Mouse (Mus musculus) limb, embryonic 15.5 days (tissue): ENCODE measurements around the gene Fkbp5. TPM values are rescaled to one million over a fixed set of nuclear protein-coding genes. Genes with fewer than 3 reads are reported as not detected.

Experiments used
- ATAC-seq: fragments of 200-750 bp; cut with Nextera tagmentation; 2 replicates; pipeline ENCODE4 v1.8.0; 2017; ENCODE audit warnings: low read depth, moderate TSS enrichment; ENCODE audit not compliant: insufficient number of reproducible peaks, low FRiP score, low TSS enrichment
- H3K27ac ChIP-seq: fragments of 300-500 bp; sonication (generic); 2 replicates; pipeline ENCODE4 v1.5.1; 2015; ENCODE audit warnings: moderate library complexity, mild to moderate bottlenecking, inconsistent platforms
- H3K27me3 ChIP-seq: fragments of 300-500 bp; sonication (generic); 2 replicates; pipeline ENCODE4 v1.6.1; 2015; ENCODE audit warnings: inconsistent platforms
- H3K36me3 ChIP-seq: fragments of 300-500 bp; sonication (generic); 2 replicates; pipeline ENCODE4 v1.6.1; 2015; ENCODE audit warnings: inconsistent platforms
- H3K4me1 ChIP-seq: fragments of 300-500 bp; sonication (generic); 2 replicates; pipeline ENCODE4 v1.6.1; 2015; ENCODE audit warnings: inconsistent platforms
- H3K4me2 ChIP-seq: fragments of 300-500 bp; sonication (generic); 2 replicates; pipeline ENCODE4 v1.6.1; 2015; ENCODE audit warnings: mild to moderate bottlenecking, inconsistent platforms
- H3K4me3 ChIP-seq: fragments of 300-500 bp; sonication (generic); 2 replicates; pipeline ENCODE4 v1.5.1; 2015; ENCODE audit warnings: mild to moderate bottlenecking, inconsistent platforms
- H3K9ac ChIP-seq: fragments of 300-500 bp; sonication (generic); 2 replicates; pipeline ENCODE4 v1.6.1; 2015; ENCODE audit warnings: inconsistent platforms
- H3K9me3 ChIP-seq: fragments of 300-500 bp; sonication (generic); 2 replicates; pipeline ENCODE4 v1.6.1; 2016; ENCODE audit warnings: inconsistent platforms
- WGBS: fragments of 180-500 bp; shearing (Covaris S2); methylation state at CpG from one replicate; pipeline ENCODE4 v1.1.7; 2015; 5-methylcytosine and 5-hydroxymethylcytosine counted together
- polyA plus RNA-seq: library from polyadenylated mRNA; unstranded; fragments of >200 nt; fragmentation: Nextera tagmentation; extraction: Ambion mirVana; gene quantifications from 2 replicates; pipeline ENCODE4 v1.2.1, GENCODE M21; 2015

Fkbp5 gene
- polyA plus RNA-seq, 1 experiment from 2014 or later: 42.1 TPM

DNA sequence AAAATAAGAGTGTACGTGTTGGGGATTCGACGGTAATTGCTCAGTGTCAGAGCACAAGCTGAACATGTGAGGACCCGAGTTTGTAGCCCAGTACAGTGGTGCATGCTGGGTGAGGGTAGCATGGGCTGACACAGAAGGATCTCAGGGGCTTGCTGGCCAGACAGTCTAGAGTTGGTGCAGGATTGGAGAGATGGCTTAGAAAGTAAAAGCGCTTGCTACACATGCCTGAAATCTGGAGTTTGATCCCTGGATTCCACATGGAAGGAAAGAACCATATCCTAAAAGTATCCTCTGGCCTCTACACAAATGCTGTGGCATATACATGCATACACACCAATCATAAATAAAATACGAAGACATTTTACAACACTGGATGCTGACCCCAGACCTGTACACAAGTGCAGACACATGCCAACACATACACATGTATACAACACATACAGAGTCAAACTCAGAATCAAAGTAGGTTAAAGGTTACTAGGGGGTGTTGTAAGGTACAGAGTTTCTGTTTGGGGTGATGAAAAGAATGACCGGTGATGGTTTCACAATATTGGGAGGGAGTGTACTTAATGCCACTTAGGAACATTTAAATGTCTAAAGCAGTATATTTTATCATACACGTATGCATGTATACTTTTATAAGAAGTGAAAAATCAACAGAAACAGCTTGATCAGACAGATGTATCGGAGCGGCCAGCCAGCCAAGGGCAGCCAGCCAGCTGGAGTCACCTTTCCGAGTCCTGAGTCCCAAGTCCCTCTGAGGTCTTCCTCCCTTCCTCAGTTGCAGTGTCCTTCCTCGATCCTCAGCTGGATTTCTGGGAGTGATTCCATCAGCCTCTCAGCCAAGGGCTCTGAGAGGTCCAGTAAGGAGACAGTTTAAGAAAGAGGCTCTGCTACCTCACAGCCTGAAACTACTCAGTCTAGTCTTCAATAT, 71.2 kb downstream of the Fkbp5 start:
- Histone ChIP-seq H3K4me3 (no peak overlapping the region), H3K27ac (no peak overlapping the region), H3K9ac (no peak overlapping the region), H3K27me3 (no peaks in the 10 kb centered on the region), H3K36me3 (no peaks in the 10 kb centered on the region), H3K4me2 (no peak overlapping the region), H3K9me3 (no peaks in the 10 kb centered on the region), H3K4me1 (peaks cover 8% of the 10 kb centered on the region; the same call in 1 of the 2 replicates)
- WGBS: 83% methylated on average over 12 of the region's 12 CpGs
- ATAC-seq: no peak

DNA sequence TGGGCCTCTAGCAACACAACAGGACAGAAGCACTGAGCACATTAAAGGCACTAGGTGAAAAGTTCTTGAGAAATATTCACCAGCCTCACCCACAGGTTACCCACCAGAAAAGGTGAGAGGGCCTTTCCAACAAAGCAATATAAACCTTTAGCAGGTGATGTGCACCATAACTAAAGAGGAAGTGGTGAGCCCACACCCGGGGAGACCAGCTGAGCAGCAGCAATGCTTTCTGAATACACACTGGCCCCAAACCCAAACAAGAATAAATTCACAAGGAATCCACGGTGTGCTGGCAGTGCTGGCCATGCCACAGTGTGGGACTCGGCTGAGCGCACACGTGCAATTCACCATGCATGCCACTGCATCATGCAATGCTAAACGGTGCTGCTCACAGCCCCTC, 74.7 kb downstream of the Fkbp5 start:
- Histone ChIP-seq H3K27ac (no peak overlapping the region), H3K9me3 (no peaks in the 10 kb centered on the region), H3K27me3 (no peaks in the 10 kb centered on the region), H3K9ac (no peak overlapping the region), H3K4me2 (no peak overlapping the region), H3K4me1 (0 out of 2 replicates have a peak, but pooled peaks cover 5% of the 10 kb centered on the region), H3K36me3 (0 out of 2 replicates have a peak, but pooled peaks cover 6% of the 10 kb centered on the region), H3K4me3 (no peak overlapping the region)
- no peak for ATAC-seq
- WGBS: 84% methylated on average over 6 of the region's 6 CpGs

- Histone ChIP-seq H3K36me3 (peaks cover 14% of the 10 kb centered on the region; the same call in 1 of the 2 replicates), H3K4me3 (no peak overlapping the region), H3K9me3 (no peaks in the 10 kb centered on the region), H3K9ac (no peak overlapping the region), H3K27me3 (no peaks in the 10 kb centered on the region), H3K4me1 (0 out of 2 replicates have a peak, but pooled peaks cover 3% of the 10 kb centered on the region), H3K4me2 (no peak overlapping the region), H3K27ac (no peak overlapping the region)
- WGBS: 77% methylated on average over 6 of the region's 6 CpGs
- ATAC-seq: no peak
Observed at GRCm38 (mm10) chr17:28438342-28439115, 78.8 kb downstream of the Fkbp5 start.

DNA sequence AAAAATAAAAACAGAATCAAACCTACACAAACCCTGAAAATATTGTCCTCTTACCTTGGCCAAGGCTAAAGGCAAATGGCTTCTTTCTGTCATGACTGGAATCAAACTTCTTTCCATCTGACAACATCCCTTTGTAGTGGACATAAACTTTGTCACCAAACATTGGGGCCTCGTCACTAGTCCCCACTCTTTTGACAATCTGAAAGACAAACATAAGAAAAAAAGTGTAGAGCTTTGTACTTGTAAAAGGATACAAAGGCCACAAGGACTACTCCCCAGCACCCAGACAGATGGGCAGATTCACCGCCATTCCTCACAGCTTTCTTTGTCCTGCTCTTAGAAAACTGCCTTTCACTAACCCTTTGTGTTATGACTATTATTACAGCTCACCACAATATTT, 79.4 kb downstream of the Fkbp5 start:
- no peak overlapping the region for H3K4me3 ChIP-seq
- 95% methylated on average over 2 of the region's 2 CpGs for WGBS
- no peaks in the 10 kb centered on the region for H3K27me3 ChIP-seq
- no peak overlapping the region for H3K27ac ChIP-seq
- H3K9me3 ChIP-seq: no peaks in the 10 kb centered on the region
- ATAC-seq: no peak
- no peak overlapping the region for H3K9ac ChIP-seq
- 0 out of 2 replicates have a peak, but pooled peaks cover 3% of the 10 kb centered on the region for H3K4me1 ChIP-seq
- H3K36me3 ChIP-seq: peaks cover 14% of the 10 kb centered on the region; the same call in 1 of the 2 replicates
- no peak overlapping the region for H3K4me2 ChIP-seq

GRCm38 (mm10) chr17:28434921-28435485, 82.3 kb downstream of the Fkbp5 start:
- WGBS: 44% methylated on average over 5 of the region's 5 CpGs
- no peak overlapping the region for H3K27ac ChIP-seq
- 0 out of 2 replicates have a peak, but pooled peaks cover 5% of the 10 kb centered on the region for H3K4me1 ChIP-seq
- ATAC-seq: no peak
- H3K4me3 ChIP-seq: no peak overlapping the region
- no peaks in the 10 kb centered on the region for H3K27me3 ChIP-seq
- no peak overlapping the region for H3K9ac ChIP-seq
- H3K36me3 ChIP-seq: peaks cover 14% of the 10 kb centered on the region; the same call in 1 of the 2 replicates
- no peak overlapping the region for H3K4me2 ChIP-seq
- no peaks in the 10 kb centered on the region for H3K9me3 ChIP-seq

DNA sequence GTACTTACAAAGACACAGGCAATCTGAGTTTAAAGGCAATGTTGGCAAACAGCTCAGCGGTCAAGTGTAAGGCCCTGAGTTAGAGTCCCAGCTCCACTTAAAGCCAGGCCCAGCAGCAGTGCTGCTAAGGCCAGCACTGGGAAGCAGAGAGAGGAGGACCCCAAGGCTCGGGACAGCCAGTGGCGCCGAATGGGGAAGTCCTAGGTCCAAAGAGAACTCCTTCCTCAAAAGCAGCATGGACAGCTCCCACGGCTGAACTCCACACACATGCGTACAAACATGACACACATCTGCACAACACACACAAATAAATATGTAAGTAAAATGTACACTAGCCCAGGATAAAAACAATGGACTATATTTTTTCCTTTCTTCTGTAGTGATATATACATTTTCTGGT, 84.3 kb downstream of the Fkbp5 start:
- Histone ChIP-seq H3K4me1 (0 out of 2 replicates have a peak, but pooled peaks cover 5% of the 10 kb centered on the region), H3K36me3 (peaks cover 8% of the 10 kb centered on the region; the same call in 1 of the 2 replicates), H3K4me2 (no peak overlapping the region), H3K27ac (no peak overlapping the region), H3K27me3 (no peaks in the 10 kb centered on the region), H3K9ac (no peak overlapping the region), H3K9me3 (no peaks in the 10 kb centered on the region), H3K4me3 (no peak overlapping the region)
- 85% methylated on average over 6 of the region's 6 CpGs for WGBS
- no peak for ATAC-seq

DNA sequence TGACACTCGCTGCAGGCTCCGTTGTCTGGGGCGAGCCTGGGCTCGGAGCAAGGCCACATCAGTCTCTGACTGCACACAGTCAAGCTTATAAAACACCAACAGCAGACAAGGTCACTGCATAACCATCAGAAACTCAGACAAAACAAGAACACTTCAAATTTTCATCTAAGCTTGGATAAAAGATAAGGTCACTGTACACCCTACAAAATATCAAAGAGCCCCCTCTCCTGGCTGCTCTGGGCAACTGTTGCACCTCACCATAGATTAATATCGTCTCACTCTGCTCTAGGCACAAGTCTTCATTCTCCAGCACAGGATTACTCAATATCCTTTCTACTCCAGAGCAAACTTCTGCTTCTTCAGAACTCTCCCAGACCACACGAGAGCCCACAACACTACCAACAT, 85.4 kb downstream of the Fkbp5 start:
- ATAC-seq: no peak
- Histone ChIP-seq H3K4me1 (0 out of 2 replicates have a peak, but pooled peaks cover 5% of the 10 kb centered on the region), H3K4me3 (no peak overlapping the region), H3K4me2 (no peak overlapping the region), H3K27ac (no peak overlapping the region), H3K9me3 (no peaks in the 10 kb centered on the region), H3K9ac (no peak overlapping the region), H3K27me3 (no peaks in the 10 kb centered on the region), H3K36me3 (peaks cover 14% of the 10 kb centered on the region)
- 62% methylated on average over 6 of the region's 6 CpGs for WGBS

DNA sequence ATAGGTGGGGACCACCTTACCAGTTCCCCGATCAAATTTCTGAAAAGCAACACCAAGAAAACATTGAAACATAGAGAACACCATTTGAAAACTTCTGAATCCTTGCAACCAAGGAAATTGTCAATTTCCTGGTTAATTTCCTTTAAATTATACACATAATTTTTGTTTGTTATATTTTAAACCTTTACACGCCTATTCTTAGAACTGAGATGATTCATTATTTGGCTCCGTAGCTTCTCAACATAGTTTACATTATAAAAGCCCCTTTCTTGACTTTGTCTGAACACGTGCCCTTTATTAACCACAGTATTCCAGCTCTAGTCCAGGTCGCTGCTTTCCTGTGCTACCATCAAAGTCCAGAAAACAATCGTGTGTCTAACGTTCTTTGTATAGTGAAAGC, 86.3 kb downstream of the Fkbp5 start:
- no peaks in the 10 kb centered on the region for H3K9me3 ChIP-seq
- 0 out of 2 replicates have a peak overlapping the region, but pooled peaks have one; percentile 0 for H3K27ac ChIP-seq
- WGBS: 65% methylated on average over 7 of the region's 7 CpGs
- H3K36me3 ChIP-seq: peaks cover 15% of the 10 kb centered on the region
- no peak for ATAC-seq
- 0 out of 2 replicates have a peak, but pooled peaks cover 5% of the 10 kb centered on the region for H3K4me1 ChIP-seq
- H3K9ac ChIP-seq: no peak overlapping the region
- H3K4me3 ChIP-seq: no peak overlapping the region
- no peak overlapping the region for H3K4me2 ChIP-seq
- H3K27me3 ChIP-seq: no peaks in the 10 kb centered on the region

GRCm38 (mm10) chr17:28428474-28429258, 88.7 kb downstream of the Fkbp5 start:
- no peak overlapping the region for H3K27ac ChIP-seq
- ATAC-seq: no peak
- H3K36me3 ChIP-seq: peaks cover 19% of the 10 kb centered on the region; the same call in 1 of the 2 replicates
- WGBS: 71% methylated on average over 15 of the region's 15 CpGs
- no peak overlapping the region for H3K9ac ChIP-seq
- H3K27me3 ChIP-seq: no peaks in the 10 kb centered on the region
- no peak overlapping the region for H3K4me2 ChIP-seq
- H3K4me3 ChIP-seq: no peak overlapping the region
- peaks cover 9% of the 10 kb centered on the region; the same call in 1 of the 2 replicates for H3K4me1 ChIP-seq
- no peaks in the 10 kb centered on the region for H3K9me3 ChIP-seq

GRCm38 (mm10) chr17:28427666-28428065, 89.7 kb downstream of the Fkbp5 start:
- ATAC-seq: no peak
- Histone ChIP-seq H3K36me3 (peaks cover 19% of the 10 kb centered on the region; the same call in 1 of the 2 replicates), H3K9me3 (no peaks in the 10 kb centered on the region), H3K9ac (no peak overlapping the region), H3K4me3 (no peak overlapping the region), H3K4me1 (peaks cover 9% of the 10 kb centered on the region; the same call in 1 of the 2 replicates), H3K27ac (no peak overlapping the region), H3K27me3 (no peaks in the 10 kb centered on the region), H3K4me2 (no peak overlapping the region)
- WGBS: 88% methylated on average over 6 of the region's 6 CpGs

DNA sequence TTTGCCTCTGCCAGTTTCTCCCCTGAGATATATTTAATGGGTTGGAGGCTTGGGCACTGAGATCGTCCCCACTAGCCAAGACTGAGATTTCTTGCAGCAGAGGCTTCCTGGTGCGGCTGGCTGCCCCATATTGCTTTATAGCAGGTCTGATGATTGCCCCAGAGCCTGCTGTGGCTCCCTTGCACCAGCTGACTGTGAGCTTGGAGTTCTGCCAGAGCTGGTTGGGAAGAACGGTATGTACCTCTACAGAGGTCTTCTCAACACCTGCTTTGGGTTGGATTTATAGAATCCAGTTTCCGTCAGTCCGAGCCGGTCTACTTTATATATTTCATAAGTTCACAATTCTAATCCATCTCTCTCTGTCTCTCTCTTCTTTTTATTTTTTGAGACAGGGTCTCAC, 93.0 kb downstream of the Fkbp5 start:
- H3K27ac ChIP-seq: no peak overlapping the region
- H3K36me3 ChIP-seq: peaks cover 19% of the 10 kb centered on the region; the same call in 1 of the 2 replicates
- H3K4me2 ChIP-seq: no peak overlapping the region
- H3K27me3 ChIP-seq: no peaks in the 10 kb centered on the region
- no peak overlapping the region for H3K9ac ChIP-seq
- no peak for ATAC-seq
- H3K9me3 ChIP-seq: no peaks in the 10 kb centered on the region
- H3K4me3 ChIP-seq: no peak overlapping the region
- 37% methylated on average over 6 of the region's 6 CpGs for WGBS
- peaks cover 17% of the 10 kb centered on the region for H3K4me1 ChIP-seq
